Mouse (Mus musculus) liver, embryonic 11.5 days (tissue): ENCODE data around the gene Ppil1. TPM values are rescaled to one million over a fixed set of nuclear protein-coding genes. Genes with fewer than 3 reads are reported as not detected.
"Not testable (repeated sequence)": the region's sequence is repeated elsewhere in the genome, so short reads cannot be mapped to it uniquely, and the experiment has no call there.

Experiments used
- ATAC-seq: fragments of 200-750 bp; cut with Nextera tagmentation; replicated peaks from 2 replicates; pipeline ENCODE4 v1.8.0; 2017; ENCODE audit warnings: moderate number of reproducible peaks, mild to moderate bottlenecking, moderate TSS enrichment, moderate library complexity; ENCODE audit not compliant: low FRiP score
- DNase-seq: peaks from one replicate; pipeline ENCODE4 v3.0.0-alpha.2; 2017; ENCODE audit warnings: low spot score
- H3K27ac ChIP-seq: fragments of 300-500 bp; sonication (generic); 2 replicates; pipeline ENCODE4 v1.5.1; 2014; ENCODE audit warnings: mild to moderate bottlenecking, low read depth, low read length, control low read depth
- H3K27me3 ChIP-seq: fragments of 300-500 bp; sonication (generic); replicated peaks from 2 replicates; pipeline ENCODE4 v1.6.1; 2014; ENCODE audit warnings: low read length, mixed read lengths; ENCODE audit not compliant: control insufficient read depth, insufficient read depth
- H3K36me3 ChIP-seq: fragments of 300-500 bp; sonication (generic); 2 replicates; pipeline ENCODE4 v1.6.1; 2014; ENCODE audit warnings: mild to moderate bottlenecking, low read length, moderate library complexity, mixed read lengths; ENCODE audit not compliant: control insufficient read depth, insufficient read depth
- H3K4me1 ChIP-seq: fragments of 300-500 bp; sonication (generic); replicated peaks from 2 replicates; pipeline ENCODE4 v1.6.1; 2014; ENCODE audit warnings: low read length, mixed read lengths; ENCODE audit not compliant: control insufficient read depth, insufficient read depth
- H3K4me2 ChIP-seq: fragments of 300-500 bp; sonication (generic); 2 replicates; pipeline ENCODE4 v1.6.1; 2014; ENCODE audit warnings: mild to moderate bottlenecking, control low read depth, moderate library complexity
- H3K4me3 ChIP-seq: fragments of 300-500 bp; sonication (generic); 2 replicates; pipeline ENCODE4 v1.5.1; 2014; ENCODE audit warnings: low read depth, low read length, control low read depth
- H3K9ac ChIP-seq: fragments of 300-500 bp; sonication (generic); 2 replicates; pipeline ENCODE4 v1.6.1; 2014; ENCODE audit warnings: low read depth, low read length, control low read depth
- H3K9me3 ChIP-seq: fragments of 300-500 bp; sonication (generic); 2 replicates; pipeline ENCODE4 v1.6.1; 2016; ENCODE audit warnings: low read length, inconsistent platforms, mixed read lengths; ENCODE audit not compliant: control insufficient read depth
- WGBS: fragments of 180-500 bp; shearing (Covaris S2); extraction: QIAGEN DNeasy Blood & Tissue Kit; methylation state at CpG from one replicate; pipeline ENCODE4 v1.1.7; 2014; 5-methylcytosine and 5-hydroxymethylcytosine counted together
- polyA plus RNA-seq: library from polyadenylated mRNA; unstranded; fragments of >200 nt; fragmentation: Nextera tagmentation; extraction: Ambion mirVana; gene quantifications from 2 replicates; pipeline ENCODE4 v1.2.1, GENCODE M21; 2014

Gene Ppil1
- polyA plus RNA-seq, 1 experiment from 2014 or later, result 200 TPM

- H3K36me3 ChIP-seq, result peaks cover 41% of the 10 kb centered on the region
- H3K27ac ChIP-seq, result no peak overlapping the region
- ATAC-seq (no peak), DNase-seq (no peak)
- H3K4me2 ChIP-seq, result peak overlapping the region; percentile 92
- peak overlapping the region; percentile 52 for H3K9ac ChIP-seq
- H3K4me1 ChIP-seq, result peaks cover 34% of the 10 kb centered on the region
- no peaks in the 10 kb centered on the region for H3K27me3 ChIP-seq
- H3K4me3 ChIP-seq, result peak overlapping the region; percentile 78
- WGBS, result 86% methylated on average over 22 of the region's 22 CpGs
- H3K9me3 ChIP-seq, result no peaks in the 10 kb centered on the region
Observed at GRCm38 (mm10) chr17:29261603-29262258, 2.3 kb downstream of the Ppil1 start.

- no peak for DNase-seq
- ATAC-seq, result no peak
- Histone ChIP-seq H3K9ac (no peak overlapping the region), H3K27ac (no peak overlapping the region), H3K9me3 (no peaks in the 10 kb centered on the region), H3K36me3 (peaks cover 48% of the 10 kb centered on the region), H3K27me3 (no peaks in the 10 kb centered on the region), H3K4me2 (no peak overlapping the region), H3K4me1 (peaks cover 34% of the 10 kb centered on the region), H3K4me3 (no peak overlapping the region)
- 78% methylated on average over 15 of the region's 15 CpGs for WGBS
Observed at GRCm38 (mm10) chr17:29260501-29260900, 3.5 kb downstream of the Ppil1 start.

GRCm38 (mm10) chr17:29259489-29259888, 4.5 kb downstream of the Ppil1 start:
- ATAC-seq, result peak; percentile 55
- WGBS, result 17% methylated on average over 3 of the region's 3 CpGs

GRCm38 (mm10) chr17:29258921-29259320, 5.1 kb downstream of the Ppil1 start:
- WGBS, result 96% methylated on average over 2 of the region's 2 CpGs
- Histone ChIP-seq H3K27me3 (no peaks in the 10 kb centered on the region), H3K9me3 (no peaks in the 10 kb centered on the region), H3K9ac (no peak overlapping the region), H3K4me2 (no peak overlapping the region), H3K4me1 (peaks cover 29% of the 10 kb centered on the region), H3K36me3 (peaks cover 53% of the 10 kb centered on the region), H3K4me3 (no peak overlapping the region), H3K27ac (no peak overlapping the region)
- ATAC-seq, result no peak
- no peak for DNase-seq

More at GRCm38 (mm10) chr17:29259489-29259888, 4.5 kb downstream of the Ppil1 start:
- Histone ChIP-seq H3K4me2 (no peak overlapping the region), H3K27ac (0 out of 2 replicates have a peak overlapping the region, but pooled peaks have one; percentile 11), H3K9me3 (no peaks in the 10 kb centered on the region), H3K27me3 (no peaks in the 10 kb centered on the region), H3K36me3 (peaks cover 48% of the 10 kb centered on the region), H3K9ac (0 out of 2 replicates have a peak overlapping the region, but pooled peaks have one; percentile 3), H3K4me1 (peaks cover 29% of the 10 kb centered on the region), H3K4me3 (no peak overlapping the region)
- DNase-seq, result peak; percentile 76

GRCm38 (mm10) chr17:29258025-29258558, 5.9 kb downstream of the Ppil1 start:
- no peak overlapping the region for H3K4me2 ChIP-seq
- 84% methylated on average over 10 of the region's 10 CpGs for WGBS
- H3K9me3 ChIP-seq, result no peaks in the 10 kb centered on the region
- ATAC-seq, result no peak
- no peak overlapping the region for H3K4me3 ChIP-seq
- DNase-seq, result no peak
- H3K27me3 ChIP-seq, result no peaks in the 10 kb centered on the region
- H3K4me1 ChIP-seq, result peaks cover 29% of the 10 kb centered on the region
- peaks cover 57% of the 10 kb centered on the region for H3K36me3 ChIP-seq
- H3K27ac ChIP-seq, result no peak overlapping the region; the same call in 1 of the 2 replicates
- no peak overlapping the region for H3K9ac ChIP-seq

- DNase-seq (no peak), ATAC-seq (no peak)
- Histone ChIP-seq H3K4me1 (peaks cover 22% of the 10 kb centered on the region), H3K4me3 (no peak overlapping the region), H3K4me2 (no peak overlapping the region), H3K27ac (no peak overlapping the region), H3K9ac (no peak overlapping the region), H3K9me3 (no peaks in the 10 kb centered on the region), H3K36me3 (peaks cover 59% of the 10 kb centered on the region), H3K27me3 (no peaks in the 10 kb centered on the region)
- 87% methylated on average over 10 of the region's 10 CpGs for WGBS
Observed at GRCm38 (mm10) chr17:29257001-29257511, 6.9 kb downstream of the Ppil1 start.

GRCm38 (mm10) chr17:29256507-29256906, 7.5 kb downstream of the Ppil1 start:
- Histone ChIP-seq H3K27me3 (no peaks in the 10 kb centered on the region), H3K4me1 (peaks cover 17% of the 10 kb centered on the region), H3K9me3 (no peaks in the 10 kb centered on the region), H3K36me3 (peaks cover 60% of the 10 kb centered on the region), H3K9ac (no peak overlapping the region), H3K27ac (no peak overlapping the region), H3K4me3 (no peak overlapping the region), H3K4me2 (no peak overlapping the region)
- WGBS, result 84% methylated on average over 6 of the region's 6 CpGs
- ATAC-seq (no peak), DNase-seq (no peak)

- not testable (repeated sequence) for H3K4me1 ChIP-seq, H3K4me3 ChIP-seq
- 91% methylated on average over 6 of the region's 6 CpGs for WGBS
Observed at GRCm38 (mm10) chr17:29254784-29255183, 9.2 kb downstream of the Ppil1 start.

GRCm38 (mm10) chr17:29253684-29254083, 10.3 kb downstream of the Ppil1 start:
- Histone ChIP-seq H3K4me3 (no peak overlapping the region), H3K36me3 (peaks cover 59% of the 10 kb centered on the region), H3K4me1 (0 out of 2 replicates have a peak, but pooled peaks cover 5% of the 10 kb centered on the region), H3K9me3 (no peaks in the 10 kb centered on the region), H3K4me2 (no peak overlapping the region), H3K27me3 (no peaks in the 10 kb centered on the region), H3K9ac (no peak overlapping the region), H3K27ac (no peak overlapping the region)
- ATAC-seq (no peak), DNase-seq (no peak)
- WGBS, result 83% methylated on average over 9 of the region's 9 CpGs

More at GRCm38 (mm10) chr17:29254784-29255183, 9.2 kb downstream of the Ppil1 start:
- not testable (repeated sequence) for H3K9me3 ChIP-seq, H3K27me3 ChIP-seq, H3K27ac ChIP-seq, H3K9ac ChIP-seq, DNase-seq, ATAC-seq, H3K4me2 ChIP-seq
- peaks cover 63% of the 10 kb centered on the region for H3K36me3 ChIP-seq
